In the genomic region with DNA sequence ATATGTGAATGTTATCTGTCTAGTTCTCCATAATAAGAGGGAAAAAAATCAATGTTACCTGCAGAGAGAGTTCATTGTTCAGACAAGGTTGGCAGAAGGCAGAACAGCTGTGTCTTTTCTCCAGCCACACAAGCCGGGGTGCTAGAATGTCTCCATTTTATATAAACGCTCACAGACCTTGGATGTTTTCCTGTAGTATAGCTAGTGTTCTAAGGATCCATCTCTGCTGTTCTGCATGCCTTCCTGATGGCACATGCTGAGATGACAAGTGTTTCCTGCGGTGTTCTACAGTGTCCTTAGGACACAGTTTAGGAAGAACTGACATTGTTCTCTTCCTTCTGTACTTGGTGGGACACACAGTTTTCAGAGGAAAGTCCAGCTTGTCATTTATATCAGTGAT, we compare ENCODE assay signal across 23 mouse cellular contexts.
A peak's percentile ranks its signal among the peaks of the same experiment; 100 is the strongest.
DNase-seq lines count a peak whose midpoint lies in the region; ATAC-seq and TF ChIP-seq lines count a peak whose summit lies in the region.
"Had no signal": no experiment of that assay in that cellular context is flagged by ENCODE, and none has a peak within 500 bp of the region (broad histone marks: within the 10 kb centered on the region; RNA-seq: fewer than 3 reads in every experiment).

No protein-coding gene starts in this region.

- DNase-seq in lung, embryonic 14.5 days, result peak; percentile 65
- peak; percentile 13 for DNase-seq in lung, postnatal 14 days
- DNase-seq in cerebellum, adult 9-10 months, result no peak
- DNase-seq in forebrain, embryonic 14.5 days (ENCODE audit: low spot score), result no peak
- no peak for DNase-seq in layer of hippocampus, adult 9-10 months (ENCODE audit: low spot score)
- DNase-seq: adrenal gland, postnatal 10 days; adrenal gland, postnatal 36 days; B cell, adult 2 months; cerebellum, adult 18-20 months; cerebellum, adult 9-11 months; cerebellum, postnatal 25 days; gastrocnemius, postnatal 10 days; heart, adult 11 months had no signal

- H3K4me1 ChIP-seq in lung, embryonic 14.5 days (ENCODE audit: insufficient read depth), result peaks cover 15% of the 10 kb centered on the region
- peaks cover 5% of the 10 kb centered on the region; the same call in 1 of the 2 replicates for H3K4me1 ChIP-seq in lung, embryonic 16.5 days (replicated peaks; ENCODE audit: control insufficient read depth, insufficient read depth, low read length)
- no peaks in the 10 kb centered on the region for H3K4me1 ChIP-seq in forebrain, embryonic 14.5 days (ENCODE audit: control insufficient read depth, insufficient read depth, low read length)
- H3K4me1 ChIP-seq: embryonic facial prominence, embryonic 12.5 days; embryonic facial prominence, embryonic 15.5 days; forebrain, embryonic 12.5 days; hindbrain, embryonic 12.5 days; hindbrain, embryonic 15.5 days had no signal

- no peak overlapping the region for H3K27ac ChIP-seq in lung, embryonic 14.5 days (ENCODE audit: low read depth)
- no peak overlapping the region for H3K27ac ChIP-seq in lung, embryonic 16.5 days (ENCODE audit: low read length)
- H3K27ac ChIP-seq in forebrain, embryonic 14.5 days (ENCODE audit: low read depth, low read length), result no peak overlapping the region
- H3K27ac ChIP-seq: embryonic facial prominence, embryonic 12.5 days; embryonic facial prominence, embryonic 15.5 days; forebrain, embryonic 12.5 days; hindbrain, embryonic 12.5 days; hindbrain, embryonic 15.5 days had no signal

- no peak overlapping the region for H3K4me3 ChIP-seq in lung, embryonic 14.5 days (ENCODE audit: low read depth, low read length)
- no peak overlapping the region for H3K4me3 ChIP-seq in lung, embryonic 16.5 days (ENCODE audit: low read length)
- H3K4me3 ChIP-seq in forebrain, embryonic 14.5 days (ENCODE audit: low read depth, low read length), result no peak overlapping the region
- H3K4me3 ChIP-seq: embryonic facial prominence, embryonic 12.5 days; embryonic facial prominence, embryonic 15.5 days; forebrain, embryonic 12.5 days; hindbrain, embryonic 12.5 days; hindbrain, embryonic 15.5 days had no signal

- H3K4me2 ChIP-seq in lung, embryonic 14.5 days, result no peak overlapping the region
- no peak overlapping the region for H3K4me2 ChIP-seq in lung, embryonic 16.5 days (ENCODE audit: low read depth, low read length)
- H3K4me2 ChIP-seq in forebrain, embryonic 14.5 days (ENCODE audit: low read length), result no peak overlapping the region
- H3K4me2 ChIP-seq: embryonic facial prominence, embryonic 12.5 days; embryonic facial prominence, embryonic 15.5 days; forebrain, embryonic 12.5 days; heart, embryonic 11.5 days; hindbrain, embryonic 12.5 days; hindbrain, embryonic 15.5 days had no signal

- H3K9ac ChIP-seq in lung, embryonic 14.5 days, result no peak overlapping the region
- no peak overlapping the region for H3K9ac ChIP-seq in lung, embryonic 16.5 days (ENCODE audit: low read length)
- H3K9ac ChIP-seq in forebrain, embryonic 14.5 days (ENCODE audit: low read length), result no peak overlapping the region
- H3K9ac ChIP-seq: embryonic facial prominence, embryonic 12.5 days; embryonic facial prominence, embryonic 15.5 days; forebrain, embryonic 12.5 days; hindbrain, embryonic 12.5 days; hindbrain, embryonic 15.5 days had no signal

- H3K9me3 ChIP-seq in lung, embryonic 14.5 days (ENCODE audit: low read depth, low read length), result no peaks in the 10 kb centered on the region
- no peaks in the 10 kb centered on the region for H3K9me3 ChIP-seq in lung, embryonic 16.5 days (ENCODE audit: control insufficient read depth, low read length)
- H3K9me3 ChIP-seq in forebrain, embryonic 14.5 days (replicated peaks; ENCODE audit: control insufficient read depth, low read length), result no peaks in the 10 kb centered on the region
- H3K9me3 ChIP-seq: embryonic facial prominence, embryonic 12.5 days; embryonic facial prominence, embryonic 15.5 days; forebrain, embryonic 12.5 days; G1E; hindbrain, embryonic 12.5 days; hindbrain, embryonic 15.5 days had no signal

- 41% methylated on average over 3 of the region's 3 CpGs for WGBS in lung, embryonic 14.5 days
- WGBS in lung, embryonic 16.5 days, result 38% methylated on average over 3 of the region's 3 CpGs
- 96% methylated on average over 3 of the region's 3 CpGs for WGBS in forebrain, embryonic 14.5 days

- TF ChIP-seq CTCF in lung, embryonic 14.5 days (IDR thresholded peaks at IDR 0.05; ENCODE audit: low read depth), result no peak

- peak; percentile 57 for ATAC-seq in lung, embryonic 14.5 days (ENCODE audit: insufficient read depth)
- ATAC-seq in lung, embryonic 16.5 days (ENCODE audit: low read depth), result peak; percentile 75
- no peak for ATAC-seq in forebrain, embryonic 14.5 days
- ATAC-seq: Patski had no signal

- H3K36me3 ChIP-seq in lung, embryonic 14.5 days (ENCODE audit: insufficient read depth), result 0 out of 2 replicates have a peak, but pooled peaks cover 3% of the 10 kb centered on the region
- H3K36me3 ChIP-seq in lung, embryonic 16.5 days (ENCODE audit: control insufficient read depth, insufficient read depth, low read length), result peaks cover 2% of the 10 kb centered on the region; the same call in 1 of the 2 replicates
- H3K36me3 ChIP-seq in forebrain, embryonic 14.5 days (ENCODE audit: control insufficient read depth, insufficient read depth, low read length), result no peaks in the 10 kb centered on the region
- H3K36me3 ChIP-seq: embryonic facial prominence, embryonic 12.5 days; embryonic facial prominence, embryonic 15.5 days; forebrain, embryonic 12.5 days; G1E; hindbrain, embryonic 12.5 days; hindbrain, embryonic 15.5 days had no signal

- H3K27me3 ChIP-seq in lung, embryonic 14.5 days (ENCODE audit: insufficient read depth, low read length), result no peaks in the 10 kb centered on the region
- H3K27me3 ChIP-seq in lung, embryonic 16.5 days (ENCODE audit: control insufficient read depth, insufficient read depth, low read depth, low read length), result no peaks in the 10 kb centered on the region
- H3K27me3 ChIP-seq in forebrain, embryonic 14.5 days (replicated peaks; ENCODE audit: control insufficient read depth, insufficient read depth, low read length), result no peaks in the 10 kb centered on the region
- H3K27me3 ChIP-seq: CH12.LX; embryonic facial prominence, embryonic 12.5 days; embryonic facial prominence, embryonic 15.5 days; forebrain, embryonic 12.5 days; hindbrain, embryonic 12.5 days; hindbrain, embryonic 15.5 days had no signal

Comparison
In these comparisons a context has a peak if more than half of its experiments do, and no peak if none do; other contexts are left out.
1. DNase-seq: peak in lung, embryonic 14.5 days (single experiment) and lung, postnatal 14 days (single experiment); none in cerebellum, adult 9-10 months (single experiment), forebrain, embryonic 14.5 days (single experiment) and layer of hippocampus, adult 9-10 months (single experiment).